Mouse (Mus musculus): ENCODE data around the gene Sugp2. TPM values are rescaled to one million over a fixed set of nuclear protein-coding genes. Genes with fewer than 3 reads are reported as not detected.

Gene Sugp2
- polyA plus RNA-seq, 1 experiment from 2014 or later: 28.0 TPM

GRCm38 (mm10) chr8:70316511-70317504 lies 82.8 kb downstream of the Sugp2 start:
- H3K4me1 ChIP-seq (ENCODE audit: insufficient read depth, low read length): peaks cover 24% of the 10 kb centered on the region
- WGBS: 13% methylated on average over 15 of the region's 15 CpGs
- no peaks in the 10 kb centered on the region for H3K27me3 ChIP-seq (ENCODE audit: insufficient read depth, low read length)
- ATAC-seq (ENCODE audit: low FRiP score, low TSS enrichment): peak; percentile 44
- H3K4me2 ChIP-seq (replicated peaks; ENCODE audit: low read depth, low read length): peak overlapping the region; percentile 77
- H3K36me3 ChIP-seq (ENCODE audit: insufficient read depth, low read length): peaks cover 17% of the 10 kb centered on the region
- H3K9me3 ChIP-seq (ENCODE audit: low read length): no peaks in the 10 kb centered on the region
- H3K9ac ChIP-seq (replicated peaks; ENCODE audit: low read length): peak overlapping the region; percentile 65; the same call in 1 of the 2 replicates
- H3K27ac ChIP-seq (ENCODE audit: low read length): no peak overlapping the region
- peak overlapping the region; percentile 57 for H3K4me3 ChIP-seq (ENCODE audit: low read length)

GRCm38 (mm10) chr8:70317872-70318271 lies 83.8 kb downstream of the Sugp2 start:
- no peak overlapping the region for H3K27ac ChIP-seq (ENCODE audit: low read length)
- peaks cover 8% of the 10 kb centered on the region for H3K36me3 ChIP-seq (ENCODE audit: insufficient read depth, low read length)
- no peaks in the 10 kb centered on the region for H3K27me3 ChIP-seq (ENCODE audit: insufficient read depth, low read length)
- no peak overlapping the region for H3K4me3 ChIP-seq (ENCODE audit: low read length)
- ATAC-seq (ENCODE audit: low FRiP score, low TSS enrichment): no peak
- peaks cover 24% of the 10 kb centered on the region for H3K4me1 ChIP-seq (ENCODE audit: insufficient read depth, low read length)
- H3K4me2 ChIP-seq (replicated peaks; ENCODE audit: low read depth, low read length): no peak overlapping the region
- no peaks in the 10 kb centered on the region for H3K9me3 ChIP-seq (ENCODE audit: low read length)
- WGBS: 84% methylated on average over 5 of the region's 5 CpGs
- H3K9ac ChIP-seq (replicated peaks; ENCODE audit: low read length): no peak overlapping the region

- Histone ChIP-seq H3K4me1 (ENCODE audit: insufficient read depth, low read length) (no peaks in the 10 kb centered on the region), H3K36me3 (ENCODE audit: insufficient read depth, low read length) (no peaks in the 10 kb centered on the region), H3K9me3 (ENCODE audit: low read length) (no peaks in the 10 kb centered on the region), H3K27ac (ENCODE audit: low read length) (no peak overlapping the region), H3K27me3 (ENCODE audit: insufficient read depth, low read length) (no peaks in the 10 kb centered on the region), H3K9ac (replicated peaks; ENCODE audit: low read length) (no peak overlapping the region), H3K4me3 (ENCODE audit: low read length) (no peak overlapping the region), H3K4me2 (replicated peaks; ENCODE audit: low read depth, low read length) (no peak overlapping the region)
- no peak for ATAC-seq (ENCODE audit: low FRiP score, low TSS enrichment)
- WGBS: 92% methylated on average over 3 of the region's 3 CpGs
Measured at GRCm38 (mm10) chr8:70323716-70324115, 89.7 kb downstream of the Sugp2 start.

GRCm38 (mm10) chr8:70327512-70327911 lies 93.5 kb downstream of the Sugp2 start:
- peaks cover 22% of the 10 kb centered on the region for H3K4me1 ChIP-seq (ENCODE audit: insufficient read depth, low read length)
- H3K9ac ChIP-seq (replicated peaks; ENCODE audit: low read length): no peak overlapping the region
- ATAC-seq (ENCODE audit: low FRiP score, low TSS enrichment): no peak
- H3K4me3 ChIP-seq (ENCODE audit: low read length): no peak overlapping the region
- no peaks in the 10 kb centered on the region for H3K9me3 ChIP-seq (ENCODE audit: low read length)
- H3K4me2 ChIP-seq (replicated peaks; ENCODE audit: low read depth, low read length): no peak overlapping the region
- H3K27me3 ChIP-seq (ENCODE audit: insufficient read depth, low read length): no peaks in the 10 kb centered on the region
- H3K36me3 ChIP-seq (ENCODE audit: insufficient read depth, low read length): peaks cover 13% of the 10 kb centered on the region
- no peak overlapping the region for H3K27ac ChIP-seq (ENCODE audit: low read length)
- 92% methylated on average over 6 of the region's 6 CpGs for WGBS

GRCm38 (mm10) chr8:70329124-70329834 lies 95.3 kb downstream of the Sugp2 start, which contains the start of gene Gdf1:
Gdf1 (plus strand) TSS chr8:70329817.
- Histone ChIP-seq H3K4me1 (ENCODE audit: insufficient read depth, low read length) (peaks cover 22% of the 10 kb centered on the region), H3K36me3 (ENCODE audit: insufficient read depth, low read length) (peaks cover 31% of the 10 kb centered on the region), H3K4me2 (replicated peaks; ENCODE audit: low read depth, low read length) (peak within 1 kb of the TSS; percentile 49), H3K27ac (ENCODE audit: low read length) (no peak within 1 kb of the TSS), H3K27me3 (ENCODE audit: insufficient read depth, low read length) (no peaks in the 10 kb centered on the region), H3K4me3 (ENCODE audit: low read length) (peak within 1 kb of the TSS; percentile 30), H3K9me3 (ENCODE audit: low read length) (no peaks in the 10 kb centered on the region), H3K9ac (replicated peaks; ENCODE audit: low read length) (0 out of 2 replicates have a peak within 1 kb of the TSS, but pooled peaks have one; percentile 56)
- peak; percentile 4; the same call in 1 of the 2 replicates for ATAC-seq (ENCODE audit: low FRiP score, low TSS enrichment)
- 30% methylated on average over 14 of the region's 14 CpGs for whole genome bisulfite sequencing

Other genes starting within 250 kb of the Sugp2 start
- 40.6 and 43.3 TPM in 2 replicates for gene Gatad2a, start 237.8 kb upstream of the Sugp2 start, polyA plus RNA-seq (2015; fragmentation: Nextera tagmentation; extraction: Ambion mirVana)
- gene Mau2, start 191.5 kb upstream of the Sugp2 start, polyA plus RNA-seq (2015; fragmentation: Nextera tagmentation; extraction: Ambion mirVana): 54.3 and 62.4 TPM in 2 replicates
- 50.7 and 51.6 TPM in 2 replicates for gene Sugp1, start 191.4 kb upstream of the Sugp2 start, polyA plus RNA-seq (2015; fragmentation: Nextera tagmentation; extraction: Ambion mirVana)
- 0.94 and 1.3 TPM in 2 replicates for gene Tm6sf2, start 161.3 kb upstream of the Sugp2 start, polyA plus RNA-seq (2015; fragmentation: Nextera tagmentation; extraction: Ambion mirVana)
- gene Hapln4, start 150.8 kb upstream of the Sugp2 start, polyA plus RNA-seq (2015; fragmentation: Nextera tagmentation; extraction: Ambion mirVana): not detected in 2 replicates
- gene Ncan, start 113.4 kb upstream of the Sugp2 start, polyA plus RNA-seq (2015; fragmentation: Nextera tagmentation; extraction: Ambion mirVana): 0.10 and 0.31 TPM in 2 replicates
- 32.2 and 35.2 TPM in 2 replicates for gene Nr2c2ap, start 102.9 kb upstream of the Sugp2 start, polyA plus RNA-seq (2015; fragmentation: Nextera tagmentation; extraction: Ambion mirVana)
- gene Rfxank, start 95.1 kb upstream of the Sugp2 start, polyA plus RNA-seq (2015; fragmentation: Nextera tagmentation; extraction: Ambion mirVana): 20.4 and 21.7 TPM in 2 replicates
- 58.3 and 58.6 TPM in 2 replicates for gene Borcs8, start 94.7 kb upstream of the Sugp2 start, polyA plus RNA-seq (2015; fragmentation: Nextera tagmentation; extraction: Ambion mirVana)
- gene Mef2b, start 94.5 kb upstream of the Sugp2 start, polyA plus RNA-seq (2015; fragmentation: Nextera tagmentation; extraction: Ambion mirVana): 0.24 and 0.49 TPM in 2 replicates
- 81.7 and 87.8 TPM in 2 replicates for gene Tmem161a, start 61.9 kb upstream of the Sugp2 start, polyA plus RNA-seq (2015; fragmentation: Nextera tagmentation; extraction: Ambion mirVana)
- 5.0 and 6.4 TPM in 2 replicates for gene Slc25a42, start 21.9 kb upstream of the Sugp2 start, polyA plus RNA-seq (2015; fragmentation: Nextera tagmentation; extraction: Ambion mirVana)
- 23.8 and 31.5 TPM in 2 replicates for gene Armc6, start 240 bp downstream of the Sugp2 start, polyA plus RNA-seq (2015; fragmentation: Nextera tagmentation; extraction: Ambion mirVana)
- gene Homer3, start 48.6 kb downstream of the Sugp2 start, polyA plus RNA-seq (2015; fragmentation: Nextera tagmentation; extraction: Ambion mirVana): 74.2 and 81.3 TPM in 2 replicates
- gene Ddx49, start 68.3 kb downstream of the Sugp2 start, polyA plus RNA-seq (2015; fragmentation: Nextera tagmentation; extraction: Ambion mirVana): 51.8 and 54.1 TPM in 2 replicates
- gene Cope, start 68.3 kb downstream of the Sugp2 start, polyA plus RNA-seq (2015; fragmentation: Nextera tagmentation; extraction: Ambion mirVana): 389 and 439 TPM in 2 replicates
- gene Cers1, start 81.5 kb downstream of the Sugp2 start, polyA plus RNA-seq (2015; fragmentation: Nextera tagmentation; extraction: Ambion mirVana): 2.5 and 2.7 TPM in 2 replicates
- gene Gdf1, start 95.6 kb downstream of the Sugp2 start, polyA plus RNA-seq (2015; fragmentation: Nextera tagmentation; extraction: Ambion mirVana): 5.5 TPM in 2 replicates
- gene Upf1, start 119.1 kb downstream of the Sugp2 start, polyA plus RNA-seq (2015; fragmentation: Nextera tagmentation; extraction: Ambion mirVana): 10.6 and 10.9 TPM in 2 replicates
- gene Comp, start 139.3 kb downstream of the Sugp2 start, polyA plus RNA-seq (2015; fragmentation: Nextera tagmentation; extraction: Ambion mirVana): 0.21 and 1.00 TPM in 2 replicates
- gene Crtc1, start 205.4 kb downstream of the Sugp2 start, polyA plus RNA-seq (2015; fragmentation: Nextera tagmentation; extraction: Ambion mirVana): 19.9 and 22.3 TPM in 2 replicates
- gene Klhl26, start 242.7 kb downstream of the Sugp2 start, polyA plus RNA-seq (2015; fragmentation: Nextera tagmentation; extraction: Ambion mirVana): 25.0 and 26.8 TPM in 2 replicates

All from kidney, embryonic 16.5 days (tissue).